ENCODE assay signal across 15 mouse cellular contexts in the genomic region with DNA sequence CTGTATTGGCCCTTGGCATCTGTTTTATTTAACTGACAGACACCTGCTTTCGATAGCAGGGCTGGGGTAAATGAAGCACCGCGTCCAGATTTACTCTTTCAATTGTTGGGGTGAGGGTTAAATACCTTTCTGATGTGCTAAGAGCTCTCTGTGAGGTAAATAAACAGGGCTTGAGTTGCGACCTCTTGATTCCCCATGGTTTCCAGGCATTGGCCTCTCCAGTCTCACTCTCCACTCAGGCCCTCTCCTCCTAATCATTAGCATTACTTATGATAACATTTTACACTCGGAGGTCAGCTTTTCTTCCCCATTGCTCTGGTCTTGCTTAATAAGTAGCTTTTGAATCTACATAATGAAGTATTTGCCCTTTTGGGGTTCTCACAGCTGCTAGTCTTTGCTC.
"Had no signal": no experiment of that assay in that cellular context is flagged by ENCODE, and none has a peak within 500 bp of the region (broad histone marks: within the 10 kb centered on the region; RNA-seq: fewer than 3 reads in every experiment).

No protein-coding gene starts in this region.

- H3K9me3 ChIP-seq: neural tube, embryonic 15.5 days; stomach, embryonic 15.5 days had no signal

- H3K36me3 ChIP-seq: neural tube, embryonic 15.5 days; stomach, embryonic 15.5 days had no signal

- H3K27me3 ChIP-seq: neural tube, embryonic 15.5 days; stomach, embryonic 15.5 days had no signal

- H3K27ac ChIP-seq: neural tube, embryonic 15.5 days; stomach, embryonic 15.5 days; stomach, postnatal 0 days had no signal

- H3K4me2 ChIP-seq: neural tube, embryonic 15.5 days; stomach, embryonic 15.5 days had no signal

- DNase-seq: retina, postnatal 1 day; right cerebral cortex, adult 18-20 months; right cerebral cortex, postnatal 14 days; right cerebral cortex, postnatal 25 days; right cerebral cortex, postnatal 4 days; spleen, adult 18-20 months; thymus, adult 18-20 months; thymus, adult 2 months; thymus, postnatal 14 days; thymus, postnatal 25 days; thymus, postnatal 36 days; thymus, postnatal 4 days had no signal

- H3K9ac ChIP-seq: neural tube, embryonic 15.5 days; stomach, embryonic 15.5 days had no signal

- H3K4me3 ChIP-seq: neural tube, embryonic 15.5 days; stomach, embryonic 15.5 days had no signal
